Mouse (Mus musculus) neural tube, embryonic 11.5 days (tissue): ENCODE results near the gene Smyd3. TPM values are rescaled to one million over a fixed set of nuclear protein-coding genes. Genes with fewer than 3 reads are reported as not detected.

Experiments
- ATAC-seq: fragments of 200-750 bp; cut with Nextera tagmentation; 2 replicates; pipeline ENCODE4 v1.8.0; 2017; ENCODE audit warnings: moderate number of reproducible peaks, mild to moderate bottlenecking, moderate TSS enrichment, moderate library complexity; ENCODE audit not compliant: insufficient read depth, low FRiP score, low TSS enrichment
- DNase-seq: peaks from one replicate; pipeline ENCODE4 v3.0.0-alpha.2; 2015; ENCODE audit warnings: low spot score
- H3K27ac ChIP-seq: fragments of 300-500 bp; sonication (generic); 2 replicates; pipeline ENCODE4 v1.5.1; 2014; ENCODE audit warnings: low read depth, mild to moderate bottlenecking, low read length
- H3K27me3 ChIP-seq: fragments of 300-500 bp; sonication (generic); 2 replicates; pipeline ENCODE4 v1.6.1; 2014; ENCODE audit warnings: mild to moderate bottlenecking, low read length, mixed read lengths; ENCODE audit not compliant: control insufficient read depth, insufficient read depth
- H3K36me3 ChIP-seq: fragments of 300-500 bp; sonication (generic); 2 replicates; pipeline ENCODE4 v1.6.1; 2014; ENCODE audit warnings: mild to moderate bottlenecking, low read length, moderate library complexity, mixed read lengths; ENCODE audit not compliant: control insufficient read depth, insufficient read depth
- H3K4me1 ChIP-seq: fragments of 300-500 bp; sonication (generic); 2 replicates; pipeline ENCODE4 v1.6.1; 2014; ENCODE audit warnings: low read length, mixed read lengths; ENCODE audit not compliant: control insufficient read depth, insufficient read depth
- H3K4me2 ChIP-seq: fragments of 300-500 bp; sonication (generic); 2 replicates; pipeline ENCODE4 v1.6.1; 2014; ENCODE audit warnings: low read depth, mild to moderate bottlenecking, moderate library complexity
- H3K4me3 ChIP-seq: fragments of 300-500 bp; sonication (generic); 2 replicates; pipeline ENCODE4 v1.5.1; 2014; ENCODE audit warnings: low read depth, low read length
- H3K9ac ChIP-seq: fragments of 300-500 bp; sonication (generic); 2 replicates; pipeline ENCODE4 v1.6.1; 2014; ENCODE audit warnings: mild to moderate bottlenecking, low read length
- H3K9me3 ChIP-seq: fragments of 300-500 bp; sonication (generic); 2 replicates; pipeline ENCODE4 v1.6.1; 2016; ENCODE audit warnings: low read length; ENCODE audit not compliant: control insufficient read depth
- WGBS: fragments of 180-500 bp; shearing (Covaris S2); extraction: QIAGEN DNeasy Blood & Tissue Kit; methylation state at CpG from one replicate; pipeline ENCODE4 v1.1.7; 2014; 5-methylcytosine and 5-hydroxymethylcytosine counted together
- polyA plus RNA-seq: library from polyadenylated mRNA; unstranded; fragments of >200 nt; fragmentation: Nextera tagmentation; extraction: Ambion mirVana; gene quantifications from 2 replicates; pipeline ENCODE4 v1.2.1, GENCODE M21; 2014

Gene Smyd3
- polyA plus RNA-seq, 1 experiment from 2014 or later, result 19.7 TPM

GRCm38 (mm10) chr1:179434443-179435260, 83.2 kb downstream of the Smyd3 start:
- H3K9me3 ChIP-seq, result no peaks in the 10 kb centered on the region
- H3K36me3 ChIP-seq, result no peaks in the 10 kb centered on the region
- 92% methylated on average over 11 of the region's 11 CpGs for WGBS
- no peak overlapping the region for H3K27ac ChIP-seq
- H3K4me3 ChIP-seq, result no peak overlapping the region
- ATAC-seq, result no peak
- H3K9ac ChIP-seq, result no peak overlapping the region
- no peaks in the 10 kb centered on the region for H3K27me3 ChIP-seq
- DNase-seq, result no peak
- no peaks in the 10 kb centered on the region for H3K4me1 ChIP-seq
- no peak overlapping the region for H3K4me2 ChIP-seq

GRCm38 (mm10) chr1:179433828-179434227, 84.0 kb downstream of the Smyd3 start:
- ATAC-seq, result no peak

GRCm38 (mm10) chr1:179433355-179433754, 84.5 kb downstream of the Smyd3 start:
- no peak for ATAC-seq
- H3K36me3 ChIP-seq, result no peaks in the 10 kb centered on the region
- no peaks in the 10 kb centered on the region for H3K9me3 ChIP-seq
- no peak for DNase-seq
- H3K4me3 ChIP-seq, result no peak overlapping the region
- 89% methylated on average over 8 of the region's 8 CpGs for WGBS
- H3K4me2 ChIP-seq, result no peak overlapping the region
- no peaks in the 10 kb centered on the region for H3K4me1 ChIP-seq
- H3K27ac ChIP-seq, result no peak overlapping the region
- no peak overlapping the region for H3K9ac ChIP-seq
- H3K27me3 ChIP-seq, result no peaks in the 10 kb centered on the region

More at GRCm38 (mm10) chr1:179433828-179434227, 84.0 kb downstream of the Smyd3 start:
- H3K36me3 ChIP-seq, result no peaks in the 10 kb centered on the region
- H3K9ac ChIP-seq, result no peak overlapping the region
- no peak for DNase-seq
- no peak overlapping the region for H3K27ac ChIP-seq
- 87% methylated on average over 7 of the region's 7 CpGs for WGBS
- H3K9me3 ChIP-seq, result no peaks in the 10 kb centered on the region
- H3K4me1 ChIP-seq, result no peaks in the 10 kb centered on the region
- H3K4me2 ChIP-seq, result no peak overlapping the region
- H3K4me3 ChIP-seq, result no peak overlapping the region
- H3K27me3 ChIP-seq, result no peaks in the 10 kb centered on the region

- ATAC-seq (no peak), DNase-seq (no peak)
- Histone ChIP-seq H3K4me2 (no peak overlapping the region), H3K9ac (no peak overlapping the region), H3K27ac (no peak overlapping the region), H3K27me3 (no peaks in the 10 kb centered on the region), H3K9me3 (no peaks in the 10 kb centered on the region), H3K4me3 (no peak overlapping the region), H3K36me3 (no peaks in the 10 kb centered on the region), H3K4me1 (no peaks in the 10 kb centered on the region)
- 85% methylated on average over 3 of the region's 3 CpGs for WGBS
Measured at GRCm38 (mm10) chr1:179430077-179430476, 87.8 kb downstream of the Smyd3 start.

GRCm38 (mm10) chr1:179424879-179425472, 92.9 kb downstream of the Smyd3 start:
- no peaks in the 10 kb centered on the region for H3K4me1 ChIP-seq
- DNase-seq, result no peak
- H3K36me3 ChIP-seq, result no peaks in the 10 kb centered on the region
- 93% methylated on average over 12 of the region's 12 CpGs for WGBS
- H3K9me3 ChIP-seq, result no peaks in the 10 kb centered on the region
- no peak for ATAC-seq
- H3K9ac ChIP-seq, result no peak overlapping the region
- H3K4me2 ChIP-seq, result no peak overlapping the region
- no peak overlapping the region for H3K4me3 ChIP-seq
- no peaks in the 10 kb centered on the region for H3K27me3 ChIP-seq
- H3K27ac ChIP-seq, result no peak overlapping the region

- H3K36me3 ChIP-seq, result no peaks in the 10 kb centered on the region
- no peaks in the 10 kb centered on the region for H3K4me1 ChIP-seq
- no peak for ATAC-seq
- H3K9ac ChIP-seq, result no peak overlapping the region
- H3K4me3 ChIP-seq, result no peak overlapping the region
- no peak overlapping the region for H3K27ac ChIP-seq
- no peaks in the 10 kb centered on the region for H3K27me3 ChIP-seq
- no peak for DNase-seq
- H3K9me3 ChIP-seq, result 0 out of 2 replicates have a peak, but pooled peaks cover under 1% of the 10 kb centered on the region
- WGBS, result 80% methylated on average over 4 of the region's 4 CpGs
- no peak overlapping the region for H3K4me2 ChIP-seq
Measured at GRCm38 (mm10) chr1:179419091-179419490, 98.8 kb downstream of the Smyd3 start.

- no peak overlapping the region for H3K9ac ChIP-seq
- H3K4me3 ChIP-seq, result no peak overlapping the region
- no peak overlapping the region for H3K4me2 ChIP-seq
- no peak for ATAC-seq
- no peaks in the 10 kb centered on the region for H3K36me3 ChIP-seq
- no peaks in the 10 kb centered on the region for H3K27me3 ChIP-seq
- DNase-seq, result no peak
- no peaks in the 10 kb centered on the region for H3K4me1 ChIP-seq
- 88% methylated on average over 4 of the region's 4 CpGs for WGBS
- no peaks in the 10 kb centered on the region for H3K9me3 ChIP-seq
- no peak overlapping the region for H3K27ac ChIP-seq
Measured at GRCm38 (mm10) chr1:179408086-179408485, 109.8 kb downstream of the Smyd3 start.

GRCm38 (mm10) chr1:179400835-179401234, 117.0 kb downstream of the Smyd3 start:
- Histone ChIP-seq H3K9me3 (no peaks in the 10 kb centered on the region), H3K27me3 (no peaks in the 10 kb centered on the region), H3K4me2 (no peak overlapping the region), H3K9ac (no peak overlapping the region), H3K4me1 (no peaks in the 10 kb centered on the region), H3K36me3 (no peaks in the 10 kb centered on the region), H3K4me3 (no peak overlapping the region), H3K27ac (no peak overlapping the region)
- WGBS, result 76% methylated on average over 5 of the region's 5 CpGs
- no peak for DNase-seq
- ATAC-seq, result no peak

GRCm38 (mm10) chr1:179398639-179399038, 119.2 kb downstream of the Smyd3 start:
- no peak overlapping the region for H3K27ac ChIP-seq
- ATAC-seq (no peak), DNase-seq (no peak)
- no peak overlapping the region for H3K4me2 ChIP-seq
- no peaks in the 10 kb centered on the region for H3K36me3 ChIP-seq
- no peaks in the 10 kb centered on the region for H3K4me1 ChIP-seq
- H3K9ac ChIP-seq, result no peak overlapping the region
- no peak overlapping the region for H3K4me3 ChIP-seq
- no peaks in the 10 kb centered on the region for H3K9me3 ChIP-seq
- WGBS, result 84% methylated on average over 4 of the region's 4 CpGs
- H3K27me3 ChIP-seq, result no peaks in the 10 kb centered on the region
